Mouse (Mus musculus) lung, adult 18-20 months (tissue): ENCODE results near the gene Ttc21a.
"Not testable (repeated sequence)": the region's sequence is repeated elsewhere in the genome, so short reads cannot be mapped to it uniquely, and the experiment has no call there.

Experiments used
- DNase-seq, 2 experiments: peaks; one replicate each; pipeline ENCODE4 v3.0.0; 2022; ENCODE audit warnings: mixed read lengths in 2 of 2

The Ttc21a gene

GRCm38 (mm10) chr9:120000761-120001160, 63.4 kb downstream of the Ttc21a start:
- DNase-seq, result no peak

- DNase-seq, result peak; percentile 96 to 98
Observed at GRCm38 (mm10) chr9:120001945-120002725, 64.7 kb downstream of the Ttc21a start.

GRCm38 (mm10) chr9:120002893-120003292, 65.5 kb downstream of the Ttc21a start:
- no peak for DNase-seq

- DNase-seq, result no peak
Observed at GRCm38 (mm10) chr9:120005936-120006335, 68.5 kb downstream of the Ttc21a start.

- DNase-seq, result no peak
Observed at GRCm38 (mm10) chr9:120007833-120008232, 70.4 kb downstream of the Ttc21a start.

GRCm38 (mm10) chr9:120009226-120009841, 71.9 kb downstream of the Ttc21a start:
- no peak for DNase-seq

- no peak for DNase-seq
Observed at GRCm38 (mm10) chr9:120009871-120010270, 72.5 kb downstream of the Ttc21a start.

GRCm38 (mm10) chr9:120010781-120011511, 73.5 kb downstream of the Ttc21a start:
- DNase-seq, result peak; percentile 98 to 99

GRCm38 (mm10) chr9:120011533-120011932, 74.1 kb downstream of the Ttc21a start:
- peak; percentile 78 to 89 for DNase-seq

- not testable (repeated sequence) for DNase-seq
Observed at GRCm38 (mm10) chr9:120012161-120012560, 74.8 kb downstream of the Ttc21a start.

GRCm38 (mm10) chr9:120012781-120013180, 75.4 kb downstream of the Ttc21a start:
- DNase-seq, result no peak

- no peak for DNase-seq
Observed at GRCm38 (mm10) chr9:120013251-120013820, 75.9 kb downstream of the Ttc21a start.

GRCm38 (mm10) chr9:120014828-120015227, 77.4 kb downstream of the Ttc21a start:
- DNase-seq, result no peak

- peak in 1 of 2 experiments; percentile 47 for DNase-seq
Observed at GRCm38 (mm10) chr9:120016956-120017355, 79.5 kb downstream of the Ttc21a start.
